Mouse (Mus musculus): ENCODE results near the gene Abtb1.

Abtb1 gene

DNA sequence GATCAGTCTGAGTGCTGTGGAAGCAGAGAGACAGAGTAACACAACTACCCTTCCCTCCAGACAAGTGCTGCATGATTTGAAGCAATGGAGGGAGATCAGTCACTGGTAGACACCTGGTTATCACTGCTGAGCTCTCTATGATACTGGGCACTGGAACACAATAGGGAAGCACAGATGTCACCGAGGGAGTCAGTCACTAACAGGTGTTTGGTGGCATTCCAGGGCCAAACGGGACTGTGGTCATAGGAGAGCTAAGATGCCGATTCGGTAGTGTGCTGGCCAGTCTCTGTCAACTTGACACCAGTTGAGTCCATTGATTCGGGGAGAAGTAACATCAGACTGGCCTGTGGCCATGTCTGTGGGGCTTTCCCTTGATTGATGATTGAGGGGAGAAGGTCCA lies 12.7 kb upstream of the Abtb1 start:
- DNase-seq (ENCODE audit: low read depth), result no peak

DNA sequence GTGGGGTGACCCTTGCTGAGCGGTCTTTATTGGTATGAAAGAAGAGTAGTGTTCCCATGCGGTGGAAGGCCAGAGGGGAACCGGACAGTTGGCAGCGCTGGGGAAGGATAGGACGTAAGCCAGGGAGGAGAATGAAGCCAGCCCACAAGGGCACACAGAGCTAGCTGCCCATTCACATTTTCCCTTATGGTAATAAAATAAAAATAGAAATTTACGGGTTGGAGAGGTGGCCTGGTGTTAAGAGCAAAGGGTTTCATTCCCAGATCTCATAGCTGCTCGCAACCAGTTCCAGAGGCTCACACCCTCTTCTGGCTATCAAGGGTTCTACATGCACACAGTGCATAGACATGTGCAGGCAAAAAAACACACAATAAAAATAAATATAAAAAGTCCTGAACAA lies 8.2 kb upstream of the Abtb1 start:
- DNase-seq (ENCODE audit: low read depth), result no peak

DNA sequence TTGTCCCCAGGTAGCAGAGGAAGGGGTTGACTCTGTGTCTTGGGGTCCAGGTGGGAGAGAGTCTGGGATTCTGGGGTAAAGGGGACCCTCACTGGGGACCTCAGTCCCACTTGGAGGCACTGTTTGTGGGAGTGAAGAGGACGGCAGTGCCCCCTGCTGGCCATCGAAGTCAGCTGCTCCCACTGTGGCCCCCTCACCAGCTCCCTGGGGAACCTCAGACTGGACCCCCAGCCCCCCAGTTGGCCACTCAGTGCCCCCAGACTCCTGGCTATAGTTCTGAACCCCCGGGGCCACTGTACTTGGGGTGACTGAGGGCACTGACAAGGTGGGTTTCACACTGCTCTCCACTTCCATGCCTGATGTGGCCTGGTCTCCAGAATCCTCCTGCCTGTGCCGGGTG lies 7.5 kb upstream of the Abtb1 start:
- DNase-seq (ENCODE audit: low read depth), result peak; percentile 48

DNA sequence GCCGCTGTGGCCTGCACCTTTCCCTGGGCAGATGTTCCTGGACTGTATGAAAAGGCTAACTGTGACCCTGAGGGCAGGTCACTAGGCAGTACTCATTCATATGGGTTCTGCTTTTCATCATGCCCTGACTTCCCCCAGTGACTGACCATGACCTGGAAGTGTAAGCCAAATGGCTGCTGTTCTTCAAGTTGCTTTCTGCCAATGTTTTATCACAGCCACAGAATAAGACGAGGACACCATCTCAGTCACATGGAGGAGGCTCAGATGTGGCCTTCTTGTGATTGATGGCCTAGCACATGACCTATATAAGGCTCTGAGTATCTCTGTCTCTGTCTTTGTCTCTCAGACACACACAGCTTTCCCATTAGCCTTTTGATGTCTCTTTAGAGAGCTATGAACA lies 5.8 kb upstream of the Abtb1 start:
- no peak for DNase-seq (ENCODE audit: low read depth)

DNA sequence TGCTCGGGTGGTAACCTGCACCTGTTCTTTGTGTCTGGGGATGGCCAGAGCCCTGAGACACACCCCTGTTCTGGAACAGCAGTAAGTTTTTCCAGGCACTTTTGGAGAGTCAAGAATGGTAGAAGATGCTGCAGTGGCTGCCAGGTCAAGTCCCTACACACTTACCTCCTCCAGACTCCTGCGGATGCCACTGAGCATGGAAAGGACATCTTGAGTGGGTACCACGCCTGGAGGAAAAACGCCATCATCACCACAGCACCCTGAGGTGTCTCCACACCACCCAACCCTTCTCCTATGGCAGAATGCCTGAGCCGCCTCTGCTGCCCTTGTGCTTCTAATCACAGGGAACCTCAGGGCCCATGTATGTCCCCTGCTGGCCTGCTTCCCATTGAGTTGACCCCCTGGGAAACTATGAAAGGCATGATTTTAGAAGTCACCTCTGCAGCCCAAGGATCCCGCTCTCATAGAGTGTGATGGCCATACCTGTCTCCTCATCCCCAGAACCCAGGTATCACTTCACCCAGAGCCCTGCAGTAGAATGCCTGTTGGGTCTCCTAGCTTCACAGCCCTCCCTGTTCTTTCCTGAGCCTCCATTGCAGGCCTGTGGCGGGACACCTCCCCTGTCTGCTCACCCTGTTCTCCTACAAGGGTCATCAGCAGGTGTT lies 3.2 kb upstream of the Abtb1 start:
- DNase-seq (ENCODE audit: low read depth), result no peak

DNA sequence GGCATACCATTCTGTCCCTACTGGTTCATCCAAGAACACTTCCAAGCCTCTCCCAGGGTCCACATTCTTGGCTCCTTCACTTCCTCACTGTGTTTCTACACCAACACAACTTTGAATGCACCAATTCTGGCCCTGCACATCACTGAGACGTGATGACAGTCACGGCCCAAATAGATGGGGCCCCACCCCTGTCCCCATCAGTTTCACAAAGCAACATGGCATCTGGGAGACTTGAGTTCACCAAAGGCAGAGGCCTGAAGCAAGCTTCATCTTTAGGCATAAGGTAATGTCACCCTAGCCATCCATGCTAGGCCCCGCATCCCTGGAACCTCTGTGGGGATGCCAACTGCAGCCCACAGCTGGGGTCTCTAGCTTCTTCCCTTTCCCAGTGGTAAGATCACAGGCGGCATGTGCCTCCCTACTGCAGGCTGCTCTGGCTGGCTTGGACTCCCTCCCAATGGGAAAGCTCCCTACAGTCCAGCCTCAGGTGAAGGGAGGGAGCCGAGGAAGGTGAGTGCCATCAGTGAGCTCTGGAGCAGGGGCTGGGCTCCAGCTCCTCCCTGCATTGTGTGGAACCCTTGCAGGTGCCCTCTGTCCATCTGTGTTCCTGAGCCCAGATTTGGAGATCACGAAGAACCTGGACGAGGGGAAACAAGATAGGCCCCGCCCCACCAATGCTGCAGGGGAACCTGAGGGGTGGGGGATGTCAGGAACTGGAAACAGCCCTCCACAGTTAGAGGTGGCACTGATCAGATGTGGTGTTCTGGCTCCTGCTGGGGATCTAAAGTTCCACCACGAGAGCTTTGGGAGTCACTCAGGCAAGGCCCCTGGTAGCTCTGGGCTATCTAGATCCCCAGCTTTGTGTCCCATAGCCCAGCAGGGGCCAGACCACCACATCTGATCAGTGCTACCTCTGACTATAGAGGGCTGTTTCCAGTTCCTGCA lies 2.3 kb upstream of the Abtb1 start:
- no peak for DNase-seq (ENCODE audit: low read depth)

DNA sequence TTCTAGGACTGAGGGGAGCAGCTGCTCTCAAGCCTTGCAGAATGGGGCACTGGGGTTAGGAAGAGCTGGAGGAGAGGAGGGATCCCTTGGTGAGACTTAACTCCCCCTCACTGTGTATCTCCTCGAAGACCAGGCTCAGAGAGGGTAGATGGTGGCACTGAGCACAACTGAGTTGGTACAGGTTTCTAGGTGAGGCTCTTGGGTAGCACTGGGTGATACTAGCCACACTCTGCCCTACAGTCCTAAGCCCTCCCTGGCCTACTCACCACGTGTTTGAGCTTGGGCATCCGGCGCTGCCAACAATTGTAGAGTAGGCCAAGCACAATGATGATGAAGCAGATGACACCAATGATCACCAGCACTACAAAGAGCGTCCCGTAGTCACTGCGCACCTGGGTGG lies 1.5 kb upstream of the Abtb1 start:
- no peak for DNase-seq (ENCODE audit: low read depth)

DNA sequence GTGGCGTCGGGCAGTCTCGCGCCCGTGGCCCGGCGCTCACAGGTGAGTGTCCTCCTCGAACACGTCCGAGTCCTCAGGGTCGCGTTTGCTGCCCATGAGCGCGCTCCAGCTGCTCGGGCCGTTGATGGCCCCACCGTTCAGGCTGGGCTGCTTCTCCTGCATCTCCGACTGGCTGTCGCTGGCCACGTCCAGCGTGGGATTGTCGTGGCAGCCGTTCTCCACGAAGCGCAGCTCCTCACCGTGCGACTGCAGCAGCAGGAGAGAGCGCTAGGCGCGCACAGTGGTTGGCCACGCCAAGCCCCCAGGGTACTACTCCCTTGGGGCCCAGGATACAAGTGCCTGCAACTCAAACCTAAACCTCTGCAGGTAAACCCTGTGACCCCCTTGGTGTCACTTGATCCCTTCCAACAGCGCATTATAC lies 957 bp upstream of the Abtb1 start:
- no peak for DNase-seq (ENCODE audit: low read depth)

DNA sequence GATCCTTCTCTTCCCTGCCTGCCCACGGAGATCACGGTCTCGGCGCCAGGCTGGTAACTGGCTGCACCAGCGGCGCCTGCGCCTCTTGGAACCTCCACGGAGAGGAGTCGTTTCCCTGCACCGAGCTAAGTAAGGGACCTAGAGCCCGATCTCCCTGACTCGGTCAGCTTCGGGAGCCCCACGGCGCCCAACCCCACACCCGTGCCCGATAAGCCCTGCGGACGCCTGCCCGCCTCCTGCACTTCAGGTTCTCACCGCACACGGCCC lies 337 bp downstream of the Abtb1 start:
- no peak for DNase-seq (ENCODE audit: low read depth)

DNA sequence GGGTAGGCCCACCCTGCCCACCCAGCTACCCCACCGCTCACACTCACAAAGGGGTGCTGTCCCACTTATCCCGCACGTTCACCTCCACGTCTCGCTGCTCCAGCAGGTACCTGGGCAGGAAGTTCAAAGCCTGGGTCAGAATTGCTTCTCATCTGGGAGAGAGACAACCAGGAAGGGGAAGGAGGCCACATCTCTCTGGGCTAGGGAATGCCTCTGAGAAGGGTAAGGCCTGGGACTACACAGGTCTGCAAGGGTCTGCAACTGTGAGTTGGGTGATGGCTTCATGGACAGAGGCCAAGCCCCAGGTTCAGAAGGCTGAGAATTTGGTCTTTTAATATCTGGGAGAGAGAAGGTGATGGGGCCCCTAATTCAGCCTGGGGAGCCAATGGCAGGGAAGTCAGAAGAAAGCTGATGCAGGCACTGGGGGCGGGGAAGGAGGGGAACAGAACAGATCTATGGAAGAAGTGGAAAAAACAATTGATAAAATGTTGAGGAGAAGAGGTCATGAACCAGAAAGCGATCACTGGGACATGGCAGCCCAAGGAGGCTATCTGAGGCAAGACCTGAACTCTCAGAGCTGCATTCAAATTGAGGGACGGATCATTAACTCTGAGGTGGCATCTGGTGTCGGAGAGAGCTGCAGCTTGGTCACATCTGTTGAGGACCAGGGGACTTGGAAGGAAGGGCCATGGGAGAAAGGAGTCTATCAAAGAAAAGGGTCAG lies 832 bp downstream of the Abtb1 start:
- DNase-seq (ENCODE audit: low read depth), result peak; percentile 18

DNA sequence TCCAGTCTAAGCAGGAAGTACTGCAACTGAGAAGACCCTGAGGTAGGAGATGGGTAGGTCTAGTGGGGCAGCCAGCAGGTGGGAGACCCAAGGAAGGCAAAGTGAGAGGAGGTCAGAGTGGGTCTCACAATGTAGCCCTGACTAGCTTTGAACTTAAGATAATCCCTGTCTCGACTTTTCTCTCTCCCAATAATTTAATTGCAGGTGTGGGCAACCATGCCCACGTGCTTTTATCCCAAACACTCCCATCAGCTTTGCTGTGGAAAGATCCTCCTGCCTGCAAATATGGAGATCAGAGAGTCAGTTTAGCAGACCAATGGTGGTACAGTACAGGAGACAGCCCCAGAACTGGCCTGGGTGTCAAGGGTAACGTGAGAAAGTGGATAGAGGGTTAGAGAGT lies 1.6 kb downstream of the Abtb1 start:
- DNase-seq (ENCODE audit: low read depth), result no peak

DNA sequence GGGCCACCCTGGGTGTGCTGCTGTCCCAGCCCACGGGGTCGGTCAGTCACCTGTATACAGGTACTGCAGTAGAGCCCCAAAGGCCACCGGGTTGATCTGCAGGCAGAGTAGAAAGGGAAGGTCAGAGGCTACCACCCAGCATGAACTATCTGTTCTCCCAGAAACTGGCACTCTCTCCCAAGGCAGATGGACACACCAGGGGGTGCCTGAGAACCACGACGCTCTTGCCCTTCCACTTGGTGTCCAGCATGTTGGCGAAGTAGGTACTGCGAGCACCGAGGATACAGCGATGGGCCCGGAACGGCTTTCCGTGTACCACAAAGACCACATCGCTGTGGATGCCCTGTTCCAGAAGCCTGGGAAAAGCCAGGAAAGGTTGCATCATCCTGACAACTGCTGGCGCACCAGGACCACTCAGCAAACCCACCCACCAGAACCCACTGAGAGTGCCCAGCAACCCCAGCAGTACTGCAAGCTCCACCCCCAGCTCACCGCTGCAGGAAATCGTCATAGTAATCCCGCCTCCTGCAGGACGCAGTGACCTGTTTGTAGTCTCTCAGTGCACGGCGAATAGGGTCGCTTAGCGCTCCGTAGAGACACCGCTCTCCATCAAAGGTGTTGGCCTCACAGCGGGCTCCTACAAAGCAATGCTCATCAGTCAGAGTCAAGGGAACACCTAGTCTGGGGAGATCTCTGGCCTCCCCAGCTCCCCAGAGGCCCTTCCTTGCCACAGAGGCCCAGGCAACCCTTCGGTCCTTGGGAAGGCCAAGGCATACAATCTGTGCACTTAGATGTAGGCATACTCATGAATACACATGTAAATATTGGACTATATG lies 2.4 kb downstream of the Abtb1 start:
- DNase-seq (ENCODE audit: low read depth), result no peak

DNA sequence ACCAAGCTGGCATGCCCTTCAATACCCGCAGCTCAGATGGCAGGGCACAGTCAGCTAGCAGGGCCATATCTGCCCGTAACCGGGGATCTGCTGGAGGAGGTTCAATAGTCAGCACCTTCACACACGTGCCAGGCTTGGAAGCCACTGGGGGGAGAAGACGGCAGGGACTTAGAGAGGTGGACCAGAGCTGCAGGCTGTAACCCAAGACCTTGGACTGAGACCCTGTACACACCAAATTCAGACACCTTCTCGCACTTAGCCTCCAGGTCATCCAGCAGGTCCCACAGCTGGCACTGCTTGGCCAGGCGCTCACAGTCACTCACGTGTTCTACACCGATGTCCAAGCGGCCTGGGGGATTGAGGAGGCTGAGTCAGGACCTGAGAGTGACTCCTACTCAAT lies 3.2 kb downstream of the Abtb1 start:
- no peak for DNase-seq (ENCODE audit: low read depth)

DNA sequence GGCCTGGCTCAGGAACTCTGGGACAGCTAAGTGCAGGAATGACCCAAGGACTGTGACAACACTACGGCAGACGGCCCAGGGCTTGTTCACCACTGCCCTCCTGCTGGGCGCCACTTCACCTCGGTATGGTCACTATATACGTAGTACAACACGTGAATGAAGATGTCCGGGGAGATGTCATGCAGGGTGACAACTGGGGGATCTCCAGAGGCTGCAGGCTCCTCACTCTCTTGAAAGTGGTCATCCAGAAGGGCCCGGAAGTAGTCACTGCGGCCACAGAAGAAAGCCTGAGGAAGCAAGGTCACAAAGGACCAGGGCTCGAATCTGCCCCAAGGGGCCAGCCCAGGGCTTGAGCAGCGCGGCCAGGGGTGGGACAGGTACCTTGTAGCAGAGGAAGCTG lies 3.8 kb downstream of the Abtb1 start:
- no peak for DNase-seq (ENCODE audit: low read depth)

DNA sequence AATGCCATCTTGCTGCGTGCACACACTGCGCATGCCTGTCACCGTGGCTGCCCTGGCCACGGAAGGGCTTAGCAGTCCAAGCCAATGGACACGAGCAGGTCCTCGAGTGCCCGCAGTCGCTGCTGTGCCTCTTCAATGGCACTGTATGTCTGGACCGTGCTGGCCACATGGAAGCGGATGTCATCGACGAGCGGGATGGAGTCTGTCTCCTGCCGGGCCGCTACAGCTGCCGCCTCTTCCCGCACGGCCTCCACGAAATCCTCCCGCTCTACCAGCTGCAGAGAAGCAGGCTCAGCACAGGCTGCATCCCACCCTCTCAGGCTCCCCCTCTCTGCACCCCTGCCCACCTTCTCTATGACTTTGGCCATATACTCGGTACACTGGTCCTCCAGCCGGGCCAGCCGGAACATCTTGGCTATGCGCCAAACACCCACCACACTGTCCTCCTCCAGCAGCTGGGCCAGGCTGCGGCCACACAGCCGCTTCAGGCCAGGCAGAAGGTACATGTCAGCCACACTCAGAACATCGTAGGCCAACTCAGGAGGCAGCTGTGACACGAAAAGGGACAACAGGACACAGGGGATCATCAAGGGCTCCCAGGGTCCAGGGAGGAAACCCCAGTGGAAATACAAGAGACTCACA lies 5.5 kb downstream of the Abtb1 start:
- DNase-seq (ENCODE audit: low read depth), result no peak

DNA sequence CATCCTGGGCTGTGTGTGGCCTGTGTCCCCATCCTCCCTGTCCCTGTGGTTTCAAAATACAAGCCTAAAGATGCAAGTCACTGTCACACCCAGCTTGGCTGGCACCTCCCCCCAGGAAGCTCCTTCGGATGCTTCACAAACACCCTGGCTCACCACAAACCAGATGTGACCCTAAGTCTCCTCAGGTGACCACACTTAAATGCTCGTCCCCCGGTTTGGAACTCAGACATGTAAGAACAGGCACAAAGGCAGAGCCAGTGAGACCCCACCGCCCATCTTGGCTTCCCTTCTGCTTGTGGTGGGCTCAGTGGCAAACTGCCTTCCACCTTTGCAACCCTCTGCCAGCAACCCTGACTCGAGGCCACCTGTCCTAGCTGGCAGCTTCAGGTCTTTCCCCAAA lies 6.7 kb downstream of the Abtb1 start:
- DNase-seq (ENCODE audit: low read depth), result no peak

DNA sequence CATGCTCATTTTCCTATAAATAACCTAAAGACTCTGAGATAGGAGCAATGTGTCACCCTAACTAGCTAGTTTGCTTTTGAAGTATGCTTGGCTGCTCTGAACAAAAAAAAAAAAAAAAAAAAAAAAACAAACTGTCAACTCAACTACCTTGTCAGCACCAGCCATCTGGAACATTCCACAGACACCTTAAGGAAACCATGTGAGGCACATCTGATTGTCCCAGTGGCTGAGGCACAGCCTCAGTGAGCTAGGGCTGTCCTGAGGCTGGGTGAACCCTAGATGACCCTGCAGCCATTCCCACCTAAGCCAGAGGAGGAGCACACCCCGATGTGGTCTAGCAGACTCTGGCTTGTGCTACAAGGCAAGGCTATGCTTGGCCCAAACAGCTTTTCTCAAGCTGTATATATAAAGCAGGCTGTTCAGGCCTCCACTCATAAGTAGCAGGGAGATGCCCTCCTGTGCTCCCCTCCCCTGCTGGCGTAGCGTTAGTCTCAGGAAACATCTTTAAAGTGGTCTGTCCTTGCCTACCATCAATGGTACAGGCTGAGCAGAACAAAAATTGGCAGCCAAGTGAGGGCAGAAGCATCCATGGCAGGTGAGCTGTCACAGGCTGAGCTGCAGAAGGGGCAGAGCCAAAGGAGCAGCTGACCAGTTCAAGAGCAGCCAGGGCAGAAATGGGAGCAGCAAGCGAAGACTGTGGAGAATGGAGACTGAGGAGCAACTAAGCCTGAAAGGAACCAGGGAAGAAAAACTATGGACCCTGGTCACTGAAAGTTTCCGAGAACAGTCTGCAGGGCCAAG lies 8.2 kb downstream of the Abtb1 start:
- no peak for DNase-seq (ENCODE audit: low read depth)

DNA sequence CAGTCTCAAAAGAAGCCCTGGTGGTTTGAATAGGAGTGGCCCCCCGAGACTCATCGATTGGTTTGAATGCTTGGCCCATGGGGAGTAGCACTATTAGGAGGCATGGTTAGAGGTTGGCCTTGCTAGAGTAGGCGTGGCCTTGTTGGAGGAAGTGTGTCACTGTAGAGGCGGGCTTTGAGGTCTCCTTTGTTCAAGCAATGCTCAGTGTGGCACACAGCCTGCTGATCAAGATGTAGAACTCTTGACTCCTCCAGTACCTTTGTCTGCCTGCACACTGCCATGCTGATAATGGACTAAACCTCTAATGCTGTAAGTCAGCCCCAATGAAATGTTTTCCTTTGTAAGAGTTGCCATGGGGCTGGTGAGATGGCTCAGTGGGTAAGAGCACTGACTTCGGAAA lies 9.1 kb downstream of the Abtb1 start:
- DNase-seq (ENCODE audit: low read depth), result peak; percentile 43

DNA sequence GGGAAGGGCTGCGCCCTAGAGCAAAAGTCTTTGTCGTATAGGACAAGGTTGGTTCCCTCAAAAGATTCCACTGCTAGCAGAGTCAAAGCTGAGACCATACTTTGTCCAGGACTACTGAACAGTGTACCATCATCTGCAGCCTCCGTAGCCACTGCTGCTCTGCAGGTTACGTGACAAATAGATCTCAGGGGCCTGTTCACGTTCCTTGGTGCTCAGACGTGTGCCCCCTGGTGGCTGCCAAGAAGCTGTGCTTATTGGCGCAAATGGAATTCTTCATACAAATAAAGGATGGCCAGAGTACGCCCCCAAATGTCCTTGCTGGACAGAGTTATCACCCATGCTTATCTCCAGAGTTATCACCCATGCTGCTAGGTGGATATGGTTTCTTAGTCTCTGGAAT lies 10.3 kb downstream of the Abtb1 start:
- peak; percentile 82 for DNase-seq (ENCODE audit: low read depth)

DNA sequence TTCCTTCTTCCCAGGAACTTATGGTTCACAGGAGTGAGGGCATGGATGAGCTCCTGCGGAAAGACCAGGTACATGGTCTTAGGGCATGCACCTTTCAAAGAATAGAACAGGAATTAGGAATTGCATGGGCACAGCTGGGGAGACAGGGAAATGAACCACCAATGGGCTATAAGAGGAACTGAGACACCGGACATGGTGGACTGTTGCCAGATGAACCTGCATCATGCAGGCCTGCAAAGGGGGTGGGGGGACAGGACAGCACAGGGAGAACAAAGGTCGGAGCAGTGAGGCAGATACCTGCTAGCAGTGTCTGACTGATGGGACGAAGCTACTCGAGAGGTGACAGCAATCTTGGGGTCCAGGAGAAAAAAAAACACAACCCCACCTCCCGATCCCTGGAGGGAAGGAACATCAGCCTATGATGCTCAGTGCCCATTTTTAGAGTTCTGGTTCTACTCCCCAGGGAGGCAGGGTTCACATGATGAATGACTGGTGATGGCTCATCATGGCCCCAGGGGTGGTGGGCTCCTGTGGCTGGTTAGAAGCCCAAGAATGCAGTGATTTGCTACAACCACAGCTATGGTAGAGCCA lies 11.6 kb downstream of the Abtb1 start:
- DNase-seq (ENCODE audit: low read depth), result no peak

DNA sequence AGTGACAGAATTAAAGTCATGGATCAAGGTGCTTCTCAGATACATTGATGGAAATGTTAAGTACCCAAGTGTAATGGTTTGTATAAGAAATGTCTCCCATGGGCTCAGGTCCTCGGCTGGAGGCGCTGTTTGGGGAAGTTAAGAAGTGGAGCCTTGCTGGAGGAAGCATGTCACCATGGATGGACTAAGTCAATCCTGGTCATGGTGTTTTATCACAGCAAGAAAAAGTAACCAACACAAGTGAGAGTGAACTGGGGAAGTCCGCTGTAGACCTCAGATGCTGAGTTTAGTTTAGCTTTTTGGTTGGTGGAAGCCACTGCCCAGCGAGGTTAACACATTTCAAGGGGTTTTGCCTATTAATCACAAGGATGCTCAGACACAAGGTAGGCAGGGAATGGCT lies 12.2 kb downstream of the Abtb1 start:
- DNase-seq (ENCODE audit: low read depth), result no peak

Measured in induced T-regulatory cell, adult 2 months (primary cell).